Mouse (Mus musculus) 416B (cell line): ENCODE measurements around the gene Sost.
A peak's percentile ranks its signal among the peaks of the same experiment; 100 is the strongest.

Experiments
- DNase-seq: peaks from one replicate; pipeline ENCODE4 v3.0.0; 2011; ENCODE audit warnings: low read depth

Sost gene

GRCm38 (mm10) chr11:101943055-101943454 is 23.8 kb downstream of the Sost start:
- no peak for DNase-seq

DNA sequence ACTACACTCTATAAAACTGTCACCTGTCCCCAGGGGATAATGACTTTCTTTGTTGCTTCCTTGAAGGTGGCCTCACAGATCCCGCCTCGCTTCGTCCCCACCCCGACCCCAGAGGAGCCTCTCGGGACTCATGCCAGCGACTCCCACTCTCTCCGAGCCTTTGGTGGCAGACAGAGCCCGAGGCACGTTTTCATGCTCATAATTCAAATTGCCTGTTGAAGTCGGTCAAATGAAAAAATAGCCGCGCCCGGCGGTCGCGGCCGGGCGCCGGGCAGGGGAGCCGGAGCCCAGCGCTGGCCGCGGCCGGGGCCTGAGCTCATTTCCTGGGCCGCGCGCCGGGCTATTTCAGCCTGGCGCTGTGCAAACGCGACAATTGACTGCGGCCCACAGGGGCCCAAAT is 29.7 kb downstream of the Sost start:
- DNase-seq = no peak

DNA sequence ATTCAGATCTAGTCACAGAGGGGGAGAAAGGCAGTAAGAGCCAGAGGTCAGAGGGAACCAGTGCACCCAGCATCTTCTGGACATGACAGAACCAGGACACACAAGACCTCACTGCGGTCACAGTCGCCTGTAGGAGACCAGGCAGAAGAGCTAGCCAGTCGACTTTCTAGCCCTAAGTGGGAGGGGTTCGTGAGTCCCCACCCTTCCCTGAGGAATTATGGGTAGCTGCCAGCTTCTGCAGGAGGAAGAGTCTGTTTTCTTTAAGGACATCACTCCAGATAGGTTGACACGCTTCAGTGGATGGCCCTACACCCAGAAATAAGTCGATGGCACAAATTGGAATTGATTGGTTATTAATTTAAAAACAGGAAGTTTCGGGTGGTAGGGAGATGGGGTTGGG is 30.4 kb downstream of the Sost start:
- no peak for DNase-seq

- no peak for DNase-seq
These were observed 31.1 kb downstream of the Sost start for GRCm38 (mm10) chr11:101935743-101936142.

DNA sequence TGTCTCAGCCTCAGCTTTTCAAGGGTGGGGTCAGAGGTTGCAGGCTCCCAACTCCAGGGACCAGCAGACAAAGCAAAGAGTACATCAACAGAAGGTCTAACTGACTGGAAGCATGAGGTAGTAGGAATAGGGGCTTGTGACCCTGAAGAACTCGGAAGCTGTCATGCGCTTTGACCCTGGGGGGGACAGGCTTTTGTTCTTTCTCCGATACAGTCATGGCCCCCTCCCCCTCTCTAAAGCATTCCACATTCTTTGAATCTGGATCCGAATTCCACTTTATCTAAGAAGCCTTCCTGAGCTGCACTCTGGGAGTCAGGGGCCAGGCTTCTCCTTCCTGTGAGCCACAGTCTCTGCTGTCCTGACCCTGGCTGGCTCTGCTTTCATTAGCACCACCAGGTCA is 34.8 kb downstream of the Sost start:
- DNase-seq = no peak

DNA sequence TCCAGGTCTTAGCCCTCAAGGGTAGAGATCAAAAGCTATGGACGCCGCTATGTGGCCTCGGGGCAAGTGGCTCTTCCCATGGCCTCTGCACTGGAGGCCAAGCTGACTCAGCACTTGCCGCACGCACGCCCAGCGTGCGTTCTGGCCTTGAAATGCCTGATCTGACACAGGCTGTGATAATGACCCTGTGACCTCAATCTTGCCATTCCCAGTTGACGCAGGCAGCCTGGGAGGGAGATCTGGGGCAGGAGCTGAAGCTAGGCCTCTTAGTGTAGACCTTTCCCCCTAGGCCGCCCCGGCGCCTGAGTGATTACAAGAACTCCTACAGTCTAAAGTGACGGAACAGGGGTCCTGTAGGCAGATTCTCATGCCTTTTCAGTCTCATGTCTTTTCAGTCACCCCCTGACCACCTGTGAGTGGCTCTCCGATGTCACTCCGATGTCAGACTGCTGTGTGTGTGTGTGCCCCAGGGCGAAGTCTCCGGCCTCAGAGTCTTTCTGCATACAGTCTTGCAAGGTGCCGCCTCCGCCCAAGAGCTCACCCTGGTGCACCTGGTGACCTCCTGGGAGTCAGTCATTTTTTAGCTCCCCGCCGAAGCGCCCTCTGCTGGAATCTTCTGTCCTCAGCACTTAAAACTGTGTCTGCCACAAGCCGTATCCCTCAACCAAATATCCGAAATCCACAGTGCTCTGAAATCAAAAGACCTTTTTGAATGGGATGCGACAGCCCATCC is 38.6 kb downstream of the Sost start:
- DNase-seq = no peak

- no peak for DNase-seq
These were observed 39.7 kb downstream of the Sost start for GRCm38 (mm10) chr11:101926951-101927589.

DNA sequence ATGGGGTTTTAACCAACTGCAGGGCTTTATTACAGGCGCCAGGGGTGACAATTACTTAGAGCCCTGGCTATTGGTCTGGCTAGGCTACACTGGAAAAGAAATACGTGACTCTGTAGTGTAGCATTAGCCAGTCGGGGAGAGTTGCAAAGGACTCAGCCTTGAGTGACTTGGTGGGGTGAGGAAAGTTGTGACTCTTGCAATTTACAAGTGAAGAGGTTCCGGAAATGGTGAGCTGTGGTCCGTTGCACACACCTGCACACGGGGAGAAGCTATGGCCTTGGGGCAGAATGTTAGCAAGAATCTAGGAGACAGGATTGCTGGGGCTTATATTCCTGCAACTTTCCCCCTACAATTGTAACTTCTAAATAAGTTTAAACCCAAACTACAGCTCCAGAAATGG is 41.2 kb downstream of the Sost start:
- DNase-seq = no peak

- no peak for DNase-seq
These were observed 42.3 kb downstream of the Sost start for GRCm38 (mm10) chr11:101924441-101924976.

- DNase-seq = no peak
These were observed 42.8 kb downstream of the Sost start for GRCm38 (mm10) chr11:101923988-101924387.

DNA sequence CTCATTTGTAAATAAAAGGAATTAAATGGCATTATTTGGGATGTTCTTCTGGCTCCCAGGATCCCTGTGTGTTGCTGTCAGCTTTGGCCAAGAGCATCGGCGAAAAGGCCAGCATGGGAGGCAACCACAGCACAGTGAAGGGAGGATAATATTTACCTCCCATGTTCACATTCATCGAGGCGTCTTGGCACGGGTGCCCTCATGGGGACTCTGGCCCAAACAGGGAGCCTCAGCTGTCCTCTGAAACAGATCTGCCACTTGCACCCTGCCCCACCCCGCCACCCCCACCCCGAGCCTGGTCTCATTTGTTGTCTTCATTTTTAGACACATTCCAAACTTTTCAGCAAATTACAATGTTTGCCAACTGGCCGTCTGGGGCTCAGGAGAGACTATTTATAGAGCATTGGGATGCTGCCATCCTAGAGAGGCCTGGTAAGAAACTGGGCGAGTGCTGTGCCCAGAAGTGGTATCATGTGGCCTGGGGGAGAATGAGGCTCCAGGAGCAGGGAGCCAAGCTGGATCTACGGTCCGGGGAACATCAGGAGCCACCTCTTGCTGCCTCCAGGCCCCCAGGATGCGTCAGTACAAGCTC is 45.4 kb downstream of the Sost start:
- no peak for DNase-seq

- peak; percentile 77 for DNase-seq
These were observed 47.2 kb downstream of the Sost start for GRCm38 (mm10) chr11:101919660-101920059.

GRCm38 (mm10) chr11:101918609-101919008 is 48.2 kb downstream of the Sost start:
- DNase-seq = no peak

GRCm38 (mm10) chr11:101916772-101917171 is 50.0 kb downstream of the Sost start:
- no peak for DNase-seq

DNA sequence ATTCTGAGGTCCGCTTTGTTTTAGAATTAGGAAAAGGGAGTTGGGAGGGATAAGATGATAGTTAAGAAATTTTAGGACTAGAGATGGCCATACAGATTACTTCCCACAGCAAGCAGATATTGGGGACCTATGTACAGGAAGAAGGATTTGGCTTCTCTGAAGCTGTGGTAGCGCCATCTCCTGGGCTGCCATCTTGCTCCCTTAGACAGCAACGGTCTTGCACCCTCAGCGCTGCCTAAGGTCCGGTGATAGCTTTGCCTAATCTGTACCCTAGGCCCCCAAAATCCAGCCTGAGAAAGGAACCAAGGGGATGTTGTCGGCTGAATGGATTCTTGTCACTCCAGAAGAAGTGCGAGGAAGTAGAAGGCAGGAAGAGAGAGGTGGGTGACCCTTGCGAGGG is 53.2 kb downstream of the Sost start:
- DNase-seq = no peak
